Mouse (Mus musculus) frontal cortex, postnatal 25 days (tissue): ENCODE results near the gene Apol9b.

Source experiments
- DNase-seq, 2 experiments: peaks; one replicate each; pipeline ENCODE4 v3.0.0; 2022; ENCODE audit warnings: low spot score in 2 of 2

Apol9b gene

GRCm38 (mm10) chr15:77775186-77775963, 46.5 kb downstream of the Apol9b start:
- DNase-seq, result peak; percentile 65 to 70

GRCm38 (mm10) chr15:77782449-77783014, 53.7 kb downstream of the Apol9b start:
- DNase-seq, result no peak

- DNase-seq, result peak; percentile 41 to 51
Observed at GRCm38 (mm10) chr15:77784039-77784824, 55.4 kb downstream of the Apol9b start.

- DNase-seq, result no peak
Observed at GRCm38 (mm10) chr15:77785807-77786206, 57.0 kb downstream of the Apol9b start.
